Mouse (Mus musculus): ENCODE results near the gene Eps8l2.

DNA sequence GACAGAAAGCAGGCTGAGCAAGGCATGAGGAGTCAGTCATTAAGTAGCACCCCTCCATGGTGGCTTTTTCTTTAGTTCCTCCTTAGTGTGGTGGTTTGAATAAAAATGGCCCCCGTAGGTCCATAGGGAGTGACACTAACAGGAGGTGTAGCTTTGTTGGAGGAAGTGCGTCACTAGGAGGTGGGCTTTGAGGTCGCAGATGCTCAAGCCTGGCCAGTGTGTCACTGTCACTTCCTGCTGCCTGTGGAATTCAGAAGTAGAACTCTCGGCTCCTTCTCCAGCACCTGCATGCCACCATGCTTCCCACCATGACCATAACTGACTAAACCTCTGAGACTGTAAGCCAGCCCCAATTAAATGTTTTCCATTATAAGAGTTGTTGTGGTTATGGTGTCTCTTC is 28.7 kb downstream of the Eps8l2 start:
- TF ChIP-seq GATA1 (IDR thresholded peaks at IDR 0.05; ENCODE audit: borderline replicate concordance, low read length) (no peak), CTCF (IDR thresholded peaks at IDR 0.05; ENCODE audit: low read depth, low read length) (no peak), TAL1 (conservative IDR thresholded peaks at IDR 0.05; ENCODE audit: low read depth, low read length) (no peak)
